ENCODE assay signal across 8 mouse cellular contexts in the genomic region with DNA sequence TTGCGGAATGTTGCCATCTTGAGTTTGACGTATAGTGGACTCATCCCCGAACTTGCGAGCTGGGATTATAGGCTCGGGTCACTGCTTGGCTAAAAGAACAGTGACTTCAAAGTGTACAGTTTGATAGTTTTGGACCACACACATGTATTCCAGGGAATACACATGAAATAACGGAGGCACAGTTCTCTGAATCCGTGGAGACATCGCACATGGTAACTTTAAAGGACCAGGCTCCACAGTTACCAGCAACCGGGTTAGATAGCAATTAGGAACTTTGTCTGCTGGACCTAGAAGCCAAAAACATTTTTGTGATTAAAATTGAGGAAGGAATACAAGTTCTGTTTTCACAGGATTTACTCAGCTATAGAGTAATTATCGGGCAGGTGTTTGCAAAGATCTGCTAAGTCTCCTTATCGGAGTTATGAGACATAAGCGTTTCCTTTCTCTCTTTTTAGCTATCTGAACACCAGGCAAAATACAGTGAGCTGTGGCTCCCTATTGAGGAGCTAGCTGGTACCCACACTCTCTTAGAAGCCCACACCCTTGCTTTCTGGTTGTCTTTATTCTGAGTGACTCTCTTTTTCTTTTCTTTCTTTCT. TPM values are rescaled to one million over a fixed set of nuclear protein-coding genes. Genes with fewer than 3 reads are reported as not detected.
A peak's percentile ranks its signal among the peaks of the same experiment; 100 is the strongest.
DNase-seq lines count a peak whose midpoint lies in the region; ATAC-seq and TF ChIP-seq lines count a peak whose summit lies in the region.

No protein-coding gene starts in this region.

- TF ChIP-seq POLR2A in thymus, adult 2 months (IDR thresholded peaks at IDR 0.05; ENCODE audit: control insufficient read depth, extremely low read depth, insufficient read depth, low read length, poor library complexity), result no peak

- peak overlapping the region; percentile 90 for H3K9ac ChIP-seq in liver, embryonic 12.5 days

- WGBS in thymus, adult 2 months, result 4% methylated on average over 12 of the region's 12 CpGs
- WGBS in liver, embryonic 12.5 days (ENCODE audit: insufficient replicate concordance), result 7% methylated on average over 12 of the region's 12 CpGs

- peaks cover 5% of the 10 kb centered on the region; the same call in 1 of the 2 replicates for H3K4me1 ChIP-seq in thymus, adult 2 months (replicated peaks; ENCODE audit: control insufficient read depth, insufficient read depth, low read length)
- peaks cover 35% of the 10 kb centered on the region for H3K4me1 ChIP-seq in liver, embryonic 12.5 days

- H3K4me3 ChIP-seq in thymus, adult 2 months (ENCODE audit: control insufficient read depth, insufficient read depth, low read length), result peak overlapping the region; percentile 89
- H3K4me3 ChIP-seq in liver, embryonic 12.5 days, result peak overlapping the region; percentile 99

- H3K27ac ChIP-seq in thymus, adult 2 months (ENCODE audit: control insufficient read depth, insufficient read depth, low read length), result no peak overlapping the region
- peak overlapping the region; percentile 78 for H3K27ac ChIP-seq in liver, embryonic 12.5 days

- H3K9me3 ChIP-seq in liver, embryonic 12.5 days (replicated peaks), result no peaks in the 10 kb centered on the region

- TF ChIP-seq CTCF in thymus, adult 2 months (IDR thresholded peaks at IDR 0.05; ENCODE audit: borderline replicate concordance, control insufficient read depth, extremely low read depth, insufficient read depth, low read length, poor library complexity), result no peak

- H3K27me3 ChIP-seq in thymus, adult 2 months (ENCODE audit: control insufficient read depth, insufficient read depth, low read length), result no peaks in the 10 kb centered on the region
- no peaks in the 10 kb centered on the region for H3K27me3 ChIP-seq in liver, embryonic 12.5 days (replicated peaks)

- no peaks in the 10 kb centered on the region for H3K36me3 ChIP-seq in thymus, adult 2 months (ENCODE audit: control insufficient read depth, insufficient read depth, low read length)
- 0 out of 2 replicates have a peak, but pooled peaks cover 6% of the 10 kb centered on the region for H3K36me3 ChIP-seq in liver, embryonic 12.5 days

- peak overlapping the region; percentile 86 for H3K4me2 ChIP-seq in liver, embryonic 12.5 days

- peak; percentile 18 for DNase-seq in CD4-positive, CD25-positive, alpha-beta regulatory T cell, adult 2 months (ENCODE audit: low read depth, low spot score)
- DNase-seq in thymus, adult 2 months, result no peak
- DNase-seq in thymus, postnatal 36 days, result no peak
- no peak for DNase-seq in B cell, adult 2 months
- DNase-seq in layer of hippocampus, postnatal 10 days (ENCODE audit: low spot score in 2 of 2), result no peak
- no peak for DNase-seq in layer of hippocampus, adult 18-20 months (ENCODE audit: low spot score in 2 of 2)

- no peak for ATAC-seq in CD4-positive, CD25-positive, alpha-beta regulatory T cell, adult 4 months
- ATAC-seq in liver, embryonic 12.5 days, result no peak

RNA-seq across cellular contexts. Expression of a gene that starts 0.8 kb away (rescaled TPM):
- 10 to 100 TPM; 62.4 to 63.0 TPM for polyA plus RNA-seq in CD4-positive, CD25-positive, alpha-beta regulatory T cell, adult 4 months (2017; shearing (Covaris generic))
- polyA plus RNA-seq in thymus, adult 2 months (2012; rRNA removed), result 4.2 and 5.0 TPM in 2 replicates
- polyA plus RNA-seq in liver, embryonic 12.5 days (2016; fragmentation: Nextera tagmentation; extraction: Ambion mirVana), result 22.7 and 23.6 TPM in 2 replicates
- total RNA-seq in layer of hippocampus, postnatal 10 days (2021), result 10 to 100 TPM; 20.3 to 20.7 TPM
- total RNA-seq in layer of hippocampus, adult 18-20 months (2021), result 10 to 100 TPM; 27.5 to 34.1 TPM

RNA-seq across cellular contexts. Expression of a gene that starts 21.0 kb away (rescaled TPM):
- polyA plus RNA-seq in CD4-positive, CD25-positive, alpha-beta regulatory T cell, adult 4 months (2017; shearing (Covaris generic)), result 100 to 1,000 TPM in 1 of 2 experiments, 10 to 100 TPM in 1; 64.6 to 103 TPM
- polyA plus RNA-seq in thymus, adult 2 months (2012; rRNA removed), result 250 and 410 TPM in 2 replicates
- 42.6 and 49.5 TPM in 2 replicates for polyA plus RNA-seq in liver, embryonic 12.5 days (2016; fragmentation: Nextera tagmentation; extraction: Ambion mirVana)
- 100 to 1,000 TPM in 1 of 2 experiments, 10 to 100 TPM in 1; 94.9 to 101 TPM for total RNA-seq in layer of hippocampus, postnatal 10 days (2021)
- 100 to 1,000 TPM; 160 to 168 TPM for total RNA-seq in layer of hippocampus, adult 18-20 months (2021)
